Mouse (Mus musculus) frontal cortex, adult 2 months (tissue): ENCODE measurements around the gene Timm8a2. TPM values are rescaled to one million over a fixed set of nuclear protein-coding genes. Genes with fewer than 3 reads are reported as not detected.
"Not testable (repeated sequence)": the region's sequence is repeated elsewhere in the genome, so short reads cannot be mapped to it uniquely, and the experiment has no call there.

Source experiments
- DNase-seq, 2 experiments: peaks; one replicate each; pipeline ENCODE4 v3.0.0; 2022; ENCODE audit warnings: low spot score in 1 of 2; ENCODE audit errors: extremely low spot score in 1 of 2
- polyA plus RNA-seq: library from polyadenylated mRNA; depleted of rRNA; stranded (reverse); fragments of >200 nt; gene quantifications from 2 replicates; pipeline ENCODE4 v1.2.3, GENCODE M21; 2012

The Timm8a2 gene
- polyA plus RNA-seq, 1 experiment: not detected

DNA sequence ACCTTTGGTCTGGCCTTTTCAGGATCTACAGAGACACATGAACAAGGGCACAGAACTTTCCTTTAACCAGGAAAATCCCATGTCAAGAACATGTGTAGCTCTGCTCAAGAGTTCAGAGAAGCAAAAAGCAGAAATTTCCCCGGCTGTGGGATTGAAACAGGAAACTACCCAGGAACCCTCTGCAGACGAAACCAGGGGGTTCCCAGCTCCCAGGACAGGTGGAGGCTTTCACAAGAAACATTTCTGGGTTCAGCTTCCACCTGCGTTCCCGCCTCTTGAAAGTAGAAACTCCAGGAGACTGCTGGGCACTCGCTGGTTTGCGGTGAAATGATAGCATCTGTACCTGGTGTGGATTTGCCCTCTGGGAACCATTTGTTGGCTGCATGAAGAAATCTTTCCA lies 22.4 kb downstream of the Timm8a2 start:
- DNase-seq: no peak

DNA sequence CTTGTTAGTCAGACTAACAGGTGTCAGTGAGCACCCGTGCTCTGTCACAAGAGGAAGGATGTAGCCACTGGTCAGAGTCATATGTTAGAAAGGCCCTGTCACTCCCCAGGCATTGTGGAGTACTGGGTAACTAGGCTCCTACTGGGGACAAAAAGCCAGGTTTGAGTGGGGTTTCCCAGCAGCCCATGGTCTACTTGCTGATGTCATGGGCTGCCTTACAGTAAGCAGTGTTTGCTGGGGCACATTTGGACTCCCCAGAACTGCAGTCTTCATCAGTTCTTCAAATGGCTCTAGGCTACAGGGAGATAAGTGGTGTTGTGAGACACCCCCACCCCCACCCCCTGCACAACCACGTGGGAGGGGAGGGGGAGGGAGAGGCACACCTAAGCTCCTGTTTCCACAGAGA lies 23.5 kb downstream of the Timm8a2 start:
- no peak for DNase-seq

DNA sequence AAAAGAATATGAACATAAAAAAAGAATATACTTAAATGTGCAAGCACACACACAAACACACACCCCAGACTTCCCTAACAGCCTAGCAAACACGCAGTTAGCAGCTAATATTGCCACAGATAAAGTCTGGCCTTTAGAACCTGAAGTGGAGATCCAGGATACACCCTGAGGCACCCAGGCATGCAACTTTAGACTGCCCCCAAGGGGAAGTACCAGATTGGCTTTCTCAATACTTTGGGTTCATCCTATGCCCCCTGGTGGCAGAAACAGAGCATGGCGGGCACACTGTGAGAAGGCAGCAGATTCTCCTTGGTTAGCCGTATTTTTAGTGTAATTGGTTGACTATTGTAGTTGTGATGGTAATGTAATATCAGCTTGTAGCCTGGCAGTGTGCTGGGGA lies 26.2 kb downstream of the Timm8a2 start:
- DNase-seq: peak; percentile 56 to 93

DNA sequence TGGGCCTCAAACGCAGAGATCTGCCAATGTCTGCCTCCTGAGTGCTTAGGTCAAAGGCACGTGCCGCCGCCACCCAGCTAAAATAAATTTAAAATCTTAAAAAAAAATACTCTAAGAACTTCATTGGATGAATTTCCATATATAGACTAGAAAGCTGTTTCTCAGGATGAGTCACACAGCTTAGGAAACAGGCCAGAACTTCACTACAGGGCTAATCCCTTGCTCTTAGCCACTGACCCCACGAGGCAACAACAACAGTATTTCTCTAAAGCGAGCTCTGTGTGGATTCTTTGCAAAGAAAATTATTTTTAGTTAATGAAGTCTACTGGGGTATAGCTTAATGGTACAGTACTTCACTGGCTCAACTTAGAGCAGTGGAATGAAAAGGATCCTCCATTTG lies 26.9 kb downstream of the Timm8a2 start:
- peak in 1 of 2 experiments; percentile 23 for DNase-seq

DNA sequence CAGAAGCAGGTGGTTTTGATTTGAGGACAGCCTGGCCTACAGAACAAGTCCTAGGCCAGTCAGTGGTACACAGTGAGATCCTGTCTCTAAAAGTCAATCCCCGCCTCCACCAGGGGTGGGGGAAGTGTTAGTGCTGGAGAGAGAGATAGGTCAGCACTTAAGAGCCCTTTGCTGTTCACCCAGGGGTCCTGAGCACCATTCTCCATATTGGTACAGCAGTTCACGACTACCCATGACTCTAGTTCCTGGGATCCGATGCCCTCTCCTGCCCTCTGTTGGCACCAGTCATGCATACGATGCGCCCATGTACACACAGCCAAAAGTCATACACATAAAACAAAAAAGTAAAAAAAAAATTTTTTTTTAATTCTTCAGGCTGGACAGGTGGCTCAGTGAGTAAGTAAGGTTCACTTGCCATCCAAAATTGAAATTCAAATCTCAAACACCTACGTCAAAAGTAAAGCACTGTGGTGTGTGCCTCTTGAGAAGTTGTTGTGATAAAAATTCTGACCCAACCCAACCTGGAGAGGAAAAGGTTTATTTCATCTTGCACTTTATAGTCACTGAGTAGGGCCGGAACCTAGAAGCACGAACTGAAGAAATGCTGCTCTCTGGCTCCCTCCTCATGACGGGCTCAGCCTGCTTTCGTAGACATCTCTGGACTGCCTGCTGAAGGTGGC lies 28.1 kb downstream of the Timm8a2 start:
- no peak for DNase-seq

DNA sequence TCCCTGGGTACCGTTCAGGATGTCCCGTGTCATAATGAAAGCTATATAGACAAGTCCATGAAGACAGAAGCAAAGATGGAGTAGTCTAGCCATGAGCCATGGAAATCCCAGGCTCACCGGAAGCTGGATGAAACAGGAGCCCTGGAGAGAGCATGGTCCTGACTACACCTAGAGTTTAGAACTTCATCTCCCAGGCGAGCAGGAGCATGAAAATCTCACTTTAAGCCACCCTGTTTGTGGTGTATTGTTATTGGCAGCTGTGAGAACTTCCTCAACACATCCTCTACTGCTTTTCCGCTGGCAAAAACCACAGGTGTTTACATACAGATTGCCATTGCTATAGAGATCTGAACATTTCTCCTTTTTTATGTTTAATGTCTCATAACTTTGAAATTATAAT lies 29.1 kb downstream of the Timm8a2 start:
- no peak for DNase-seq

DNA sequence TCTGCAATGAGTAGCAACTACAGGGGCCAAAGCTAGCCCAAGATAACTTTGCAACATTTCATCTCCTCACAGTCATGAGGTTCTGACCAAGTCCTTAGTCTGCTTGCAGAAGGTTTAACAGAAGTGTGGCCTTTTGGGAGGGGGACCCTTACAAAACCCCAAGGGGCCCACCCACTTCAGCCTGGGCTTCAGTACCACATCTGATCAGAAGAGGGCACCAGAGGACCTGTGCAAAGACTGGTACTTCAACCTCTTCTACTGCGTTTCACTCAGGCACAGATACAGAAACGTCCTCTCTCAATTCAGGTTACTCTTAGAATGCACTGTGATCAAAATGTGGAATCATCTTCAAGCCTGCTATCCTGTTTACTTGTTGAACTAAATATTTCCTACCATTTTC lies 30.0 kb downstream of the Timm8a2 start:
- peak in 1 of 2 experiments; percentile 84 for DNase-seq

DNA sequence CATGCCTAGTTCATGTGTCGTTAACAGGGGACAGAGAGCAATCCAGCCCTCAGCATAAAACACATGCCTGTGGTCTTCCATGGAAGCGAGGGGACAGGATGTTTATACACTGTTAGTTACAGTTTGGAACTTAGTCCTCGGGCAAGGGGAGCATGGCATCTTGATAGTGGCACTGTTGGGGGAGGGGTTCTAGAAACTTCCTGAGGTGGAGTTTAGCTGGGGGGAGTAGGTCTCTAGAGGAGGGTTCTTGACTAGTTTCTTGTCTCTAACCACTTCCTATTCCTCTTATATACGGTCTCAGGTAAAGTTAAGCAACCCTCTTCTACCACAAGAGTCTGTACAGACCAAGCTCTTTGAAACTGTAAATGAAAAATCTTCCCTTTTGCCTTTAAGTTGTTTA lies 31.8 kb downstream of the Timm8a2 start:
- no peak for DNase-seq

DNA sequence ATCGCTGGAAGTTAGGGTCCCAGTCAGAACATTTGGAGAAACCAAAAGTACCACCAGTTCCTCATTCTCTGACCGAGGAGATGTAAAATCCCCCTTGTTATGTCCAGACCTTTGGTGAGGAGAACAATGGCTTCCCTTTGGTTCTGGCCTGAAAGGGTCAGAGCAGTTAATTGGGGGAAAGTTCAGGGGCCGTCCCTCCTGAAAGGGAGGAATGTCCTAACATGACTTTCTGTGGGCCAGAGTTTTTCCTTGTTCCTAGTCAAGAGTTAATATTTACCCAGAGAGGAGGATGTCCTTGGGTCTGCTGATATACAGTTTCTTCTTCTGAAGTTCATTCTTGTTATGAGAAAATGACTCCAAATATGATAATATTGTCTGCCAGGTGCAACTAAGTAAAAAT lies 33.6 kb downstream of the Timm8a2 start:
- not testable (repeated sequence) for DNase-seq

DNA sequence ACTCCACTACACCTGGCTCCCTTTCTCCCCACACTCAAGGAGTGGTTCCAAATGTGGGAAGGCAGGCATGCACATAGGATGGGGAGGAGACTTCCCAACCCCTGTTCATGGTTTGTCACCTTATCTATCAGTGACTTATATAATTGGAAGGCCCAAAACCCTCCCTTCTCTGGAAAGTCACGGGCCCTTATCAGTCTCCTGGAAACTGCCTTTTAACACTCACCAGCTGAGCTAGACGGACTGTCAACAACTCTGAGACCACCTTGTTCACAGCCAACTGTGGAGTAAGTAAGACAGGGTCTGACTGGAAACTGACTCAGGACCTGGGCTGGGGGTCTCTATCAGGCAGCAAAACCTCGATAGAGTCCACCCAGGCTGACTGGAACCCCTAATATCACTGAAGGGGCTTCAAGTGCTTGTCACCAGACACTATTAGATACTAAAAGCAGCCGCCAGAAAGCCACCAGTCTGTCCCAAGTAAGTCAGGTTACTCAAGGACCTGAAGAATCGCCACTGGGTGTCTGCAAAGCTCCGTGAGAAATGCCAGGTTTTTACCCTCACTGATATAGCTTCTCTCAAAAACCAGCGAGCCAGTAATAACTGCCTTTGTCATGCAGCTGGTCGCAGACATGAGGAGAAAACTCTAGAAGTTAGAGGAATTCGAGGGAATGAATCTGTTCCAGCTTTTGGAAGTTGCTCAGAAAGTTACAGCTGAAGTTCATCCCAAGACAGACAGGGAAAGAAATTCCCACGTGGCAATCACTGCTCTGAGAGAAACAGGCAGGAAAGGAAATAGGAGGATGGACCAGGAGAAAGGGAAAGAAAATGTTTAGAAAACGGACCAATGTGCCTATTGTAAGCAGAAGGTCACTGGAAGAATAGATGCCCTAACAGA lies 34.6 kb downstream of the Timm8a2 start:
- DNase-seq: no peak

DNA sequence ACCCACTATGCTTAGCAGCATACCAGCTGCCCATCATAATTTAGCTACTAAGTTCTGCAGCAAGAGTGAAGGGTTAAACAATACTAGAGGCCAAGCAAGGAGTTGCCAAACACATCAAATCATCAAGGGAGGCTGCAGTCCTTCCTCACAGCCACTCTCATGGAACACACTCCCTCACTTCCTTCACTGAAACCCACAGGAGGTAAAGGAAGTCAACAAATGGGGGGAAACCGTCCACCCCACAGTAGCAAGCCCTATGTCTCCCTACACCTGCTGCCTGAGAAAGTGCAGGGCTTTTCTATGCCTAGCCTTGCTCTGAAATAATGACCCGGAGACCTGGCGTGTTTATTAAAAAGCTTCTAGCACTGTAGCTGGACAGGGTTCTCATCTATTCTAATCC lies 35.5 kb downstream of the Timm8a2 start:
- no peak for DNase-seq

DNA sequence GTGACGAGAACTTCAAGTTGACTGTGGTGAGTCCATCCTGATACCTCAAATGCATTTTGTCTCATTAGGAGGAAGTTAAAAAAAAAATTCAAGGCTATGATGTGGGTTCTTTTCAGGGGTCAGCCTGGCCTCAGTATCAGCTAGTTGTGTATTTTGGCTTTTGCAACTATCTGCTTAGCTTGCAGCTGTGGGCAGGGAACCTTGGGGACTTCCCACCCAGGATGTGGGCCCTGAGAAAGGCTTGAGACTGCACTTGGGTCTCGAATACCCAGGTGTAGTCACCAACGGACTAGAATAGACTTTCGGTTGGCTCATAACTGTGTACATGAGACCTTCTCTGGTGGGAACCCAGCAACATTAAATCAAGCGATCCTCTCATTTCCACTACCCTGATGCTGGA lies 38.9 kb downstream of the Timm8a2 start:
- no peak for DNase-seq

DNA sequence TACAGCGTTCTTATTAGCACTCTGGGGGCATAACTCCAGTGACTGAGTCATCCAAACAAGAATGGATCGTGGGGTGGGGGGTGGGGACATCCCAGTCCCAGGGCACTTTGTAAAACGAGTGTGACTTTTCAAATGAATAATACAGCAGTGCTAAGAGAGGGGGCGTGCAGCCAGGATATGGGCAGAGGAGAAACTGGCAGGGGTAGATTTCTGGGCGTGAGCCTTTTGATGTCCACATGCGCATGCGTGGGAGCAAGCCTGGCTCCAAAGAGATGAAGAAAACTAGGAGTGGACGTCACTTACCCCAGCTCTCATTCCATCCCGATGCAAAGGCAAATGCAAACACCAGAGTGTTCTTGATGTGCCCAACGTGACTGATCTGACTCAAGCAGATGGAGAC lies 39.9 kb downstream of the Timm8a2 start:
- no peak for DNase-seq

DNA sequence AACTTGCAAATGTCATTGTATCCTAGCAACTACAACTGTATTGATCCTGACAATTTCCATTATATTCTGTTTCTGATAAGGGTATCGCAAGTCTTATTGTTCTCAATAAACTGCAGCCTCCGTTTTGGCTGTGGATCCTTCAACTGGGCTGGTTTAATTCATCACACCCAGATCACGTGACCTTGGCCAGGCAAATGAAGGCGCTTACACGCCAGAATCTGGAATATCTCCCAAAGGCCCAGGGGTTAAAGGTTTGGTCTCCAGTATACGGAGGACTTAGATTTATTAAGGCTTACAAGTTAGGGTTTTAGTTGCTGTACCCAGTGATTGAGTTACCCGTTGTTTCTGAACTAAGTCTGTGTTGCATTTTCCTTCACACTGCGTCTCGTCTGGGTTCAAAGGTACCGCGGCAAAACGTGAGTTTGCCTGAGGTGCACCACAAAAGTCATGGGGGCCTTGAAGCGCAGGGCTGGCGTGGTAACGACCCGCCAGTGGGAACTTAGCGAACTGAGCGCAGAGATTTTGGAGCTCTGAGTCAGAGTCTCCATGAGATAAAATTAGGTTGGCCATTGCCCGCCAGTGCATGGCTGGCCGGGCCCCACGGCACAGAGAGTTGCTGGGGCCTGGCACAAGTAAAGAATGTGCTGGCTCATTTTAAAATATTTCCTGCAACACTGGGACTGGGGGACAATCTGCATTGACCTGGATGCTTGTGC lies 41.2 kb downstream of the Timm8a2 start:
- DNase-seq: no peak

DNA sequence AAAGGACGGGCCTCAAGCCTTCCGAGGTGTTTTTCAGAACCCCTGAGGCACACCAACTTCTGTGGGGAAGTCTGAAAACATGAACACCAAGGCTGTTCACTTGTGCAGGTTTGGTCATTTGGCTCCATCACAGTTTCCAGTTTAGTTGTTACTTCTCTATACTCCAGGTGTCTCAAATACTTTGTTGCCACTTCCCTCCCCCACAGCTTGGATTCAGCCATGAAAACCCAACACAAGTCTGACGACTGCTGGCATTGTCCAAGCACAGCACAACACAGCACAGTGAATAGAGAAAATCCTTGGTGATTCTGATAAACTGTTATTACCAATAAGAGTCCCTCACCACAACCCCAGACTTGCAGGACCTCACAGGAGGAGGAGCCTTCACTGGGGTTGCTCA lies 42.5 kb downstream of the Timm8a2 start:
- DNase-seq: no peak

DNA sequence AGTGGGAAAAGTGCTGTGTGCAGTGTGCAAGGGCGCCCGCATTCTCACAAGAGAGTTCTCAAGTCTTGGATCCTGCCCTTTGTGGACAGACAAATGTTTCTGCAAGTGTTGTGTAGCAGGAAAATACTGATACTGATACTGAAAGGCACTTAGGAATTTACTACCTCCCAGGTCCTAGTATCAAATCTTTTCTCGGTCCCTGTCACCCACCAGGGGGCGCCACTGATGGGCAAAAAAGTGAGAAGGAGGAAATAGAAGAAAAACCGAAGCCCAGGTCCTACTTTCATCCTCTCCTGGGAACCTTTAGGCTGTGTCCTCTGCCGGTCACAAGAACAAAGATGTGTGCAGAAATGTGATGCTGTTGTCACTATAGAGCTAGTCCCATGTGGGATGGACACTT lies 45.0 kb downstream of the Timm8a2 start:
- DNase-seq: peak in 1 of 2 experiments; percentile 68

DNA sequence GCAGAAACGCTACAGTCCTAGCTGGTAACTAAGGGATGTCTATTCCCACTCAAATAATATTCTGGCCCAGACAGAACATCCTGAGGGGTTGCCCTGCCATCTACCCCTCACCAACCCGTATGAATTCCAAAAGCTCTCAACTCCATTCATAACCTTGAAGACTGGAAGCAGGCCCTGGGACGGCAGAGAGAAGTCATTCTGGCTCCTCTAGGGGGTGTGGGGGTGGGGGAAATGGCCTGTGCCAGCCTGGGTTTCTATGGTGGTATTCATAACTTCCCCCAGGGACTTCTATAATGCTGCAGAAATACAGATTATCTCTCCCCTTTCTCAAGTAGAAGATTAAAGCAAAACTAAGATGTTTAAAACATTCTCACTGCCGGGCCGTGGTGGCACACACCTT lies 45.4 kb downstream of the Timm8a2 start:
- no peak for DNase-seq

DNA sequence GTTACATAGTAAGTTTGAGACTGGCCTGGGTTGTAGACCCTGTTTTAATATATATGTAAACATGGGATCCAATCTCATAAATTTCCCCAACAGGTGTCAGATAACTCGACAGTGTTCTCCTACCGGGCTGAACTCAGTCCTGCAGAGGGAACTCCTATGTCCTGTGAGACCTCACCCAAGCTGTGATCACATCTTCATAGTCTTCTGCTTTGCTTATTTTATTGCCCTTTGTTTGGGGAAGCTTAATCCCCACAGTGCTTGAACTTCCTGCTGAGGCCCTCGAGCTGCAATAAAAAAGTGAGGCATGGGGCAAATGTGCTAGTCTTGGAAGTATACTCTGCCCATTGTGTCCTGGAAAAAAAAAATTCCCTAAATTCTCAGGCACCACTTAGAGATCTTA lies 46.8 kb downstream of the Timm8a2 start:
- no peak for DNase-seq

DNA sequence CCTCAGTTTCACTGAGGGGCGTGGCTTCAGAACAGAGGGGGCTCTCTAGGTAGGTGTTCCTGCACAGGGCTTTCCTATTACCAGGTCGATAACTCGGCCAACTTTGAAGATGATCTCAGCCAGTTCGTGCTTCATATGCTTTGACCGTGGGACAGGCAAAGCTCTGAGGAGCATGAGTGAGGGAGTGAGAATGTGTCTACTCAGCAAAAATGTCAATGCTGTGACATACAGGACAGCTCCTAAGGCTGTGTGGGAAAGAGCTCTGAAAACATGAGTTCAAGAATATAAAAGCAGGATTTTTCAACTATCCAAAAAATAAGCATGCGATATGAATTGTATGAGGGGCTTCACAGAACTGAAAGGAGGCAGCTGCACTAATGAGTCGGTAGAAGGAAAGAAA lies 49.0 kb downstream of the Timm8a2 start:
- DNase-seq: no peak

DNA sequence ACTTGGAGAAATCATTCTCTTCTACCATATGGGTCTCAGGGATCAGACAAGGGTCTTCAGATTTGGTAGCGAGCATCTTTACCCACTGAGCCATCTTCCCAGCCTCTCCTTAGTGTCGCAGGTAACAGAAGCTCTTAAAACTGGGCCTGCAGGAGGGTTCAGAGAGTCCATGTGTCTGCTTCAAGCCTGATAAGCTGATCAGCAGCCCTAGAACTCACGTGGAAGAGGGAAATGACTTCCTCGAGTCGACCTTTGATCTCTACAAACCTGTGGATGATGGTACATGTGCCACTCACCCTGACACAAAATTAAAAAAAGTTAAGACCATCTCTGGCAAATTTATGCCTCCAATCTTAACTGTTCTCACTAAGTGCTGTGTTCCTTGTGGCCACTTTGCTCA lies 53.5 kb downstream of the Timm8a2 start:
- DNase-seq: no peak
